Mouse (Mus musculus) midbrain, embryonic 13.5 days (tissue): ENCODE results near the gene 2610008E11Rik. TPM values are rescaled to one million over a fixed set of nuclear protein-coding genes. Genes with fewer than 3 reads are reported as not detected.
"Not testable (repeated sequence)": the region's sequence is repeated elsewhere in the genome, so short reads cannot be mapped to it uniquely, and the experiment has no call there.

Source experiments
- ATAC-seq: fragments of 200-750 bp; cut with Nextera tagmentation; 2 replicates; pipeline ENCODE4 v1.8.0; 2017; ENCODE audit warnings: mild to moderate bottlenecking, moderate TSS enrichment, moderate library complexity
- H3K27ac ChIP-seq: fragments of 300-500 bp; sonication (generic); 2 replicates; pipeline ENCODE4 v1.5.1; 2015; ENCODE audit warnings: inconsistent platforms, mild to moderate bottlenecking, moderate library complexity
- H3K27me3 ChIP-seq: fragments of 300-500 bp; sonication (generic); 2 replicates; pipeline ENCODE4 v1.6.1; 2015; ENCODE audit warnings: mild to moderate bottlenecking, inconsistent platforms
- H3K36me3 ChIP-seq: fragments of 300-500 bp; sonication (generic); 2 replicates; pipeline ENCODE4 v1.6.1; 2015; ENCODE audit warnings: mild to moderate bottlenecking, inconsistent platforms
- H3K4me1 ChIP-seq: fragments of 300-500 bp; sonication (generic); replicated peaks from 2 replicates; pipeline ENCODE4 v1.6.1; 2015; ENCODE audit warnings: inconsistent platforms
- H3K4me2 ChIP-seq: fragments of 300-500 bp; sonication (generic); replicated peaks from 2 replicates; pipeline ENCODE4 v1.6.1; 2015; ENCODE audit warnings: moderate library complexity, mild to moderate bottlenecking, inconsistent platforms
- H3K4me3 ChIP-seq: fragments of 300-500 bp; sonication (generic); replicated peaks from 2 replicates; pipeline ENCODE4 v1.5.1; 2015; ENCODE audit warnings: mild to moderate bottlenecking, inconsistent platforms
- H3K9ac ChIP-seq: fragments of 300-500 bp; sonication (generic); replicated peaks from 2 replicates; pipeline ENCODE4 v1.6.1; 2015; ENCODE audit warnings: mild to moderate bottlenecking, inconsistent platforms
- H3K9me3 ChIP-seq: fragments of 300-500 bp; sonication (generic); 2 replicates; pipeline ENCODE4 v1.6.1; 2016; ENCODE audit warnings: mild to moderate bottlenecking, inconsistent platforms
- WGBS: fragments of 180-500 bp; shearing (Covaris S2); methylation state at CpG from one replicate; pipeline ENCODE4 v1.1.7; 2015; 5-methylcytosine and 5-hydroxymethylcytosine counted together
- polyA plus RNA-seq: library from polyadenylated mRNA; unstranded; fragments of >200 nt; fragmentation: Nextera tagmentation; extraction: Ambion mirVana; gene quantifications from 2 replicates; pipeline ENCODE4 v1.2.1, GENCODE M21; 2015

Gene 2610008E11Rik
- polyA plus RNA-seq, 1 experiment from 2014 or later = 59.1 TPM

DNA sequence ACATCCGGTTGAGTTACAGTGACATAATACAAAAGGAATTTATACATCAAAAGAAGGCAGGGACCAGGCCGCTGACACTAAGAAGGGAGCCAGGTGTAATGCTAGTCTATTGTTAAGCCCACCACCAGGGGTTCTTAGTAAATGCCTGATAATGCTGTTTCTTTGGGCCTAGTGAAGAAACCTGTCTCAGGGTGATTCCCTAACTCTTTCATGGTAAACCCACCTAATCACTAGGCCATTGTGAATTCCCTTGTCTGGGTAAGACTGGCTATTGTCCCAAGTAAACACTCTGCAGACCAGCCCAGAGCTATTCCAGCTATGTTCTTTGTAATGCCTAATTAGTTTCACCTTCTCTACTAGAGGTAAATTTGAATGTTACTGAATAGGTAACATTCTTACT lies 54.9 kb downstream of the 2610008E11Rik start:
- ATAC-seq, H3K4me2 ChIP-seq, H3K27me3 ChIP-seq, H3K36me3 ChIP-seq, H3K4me1 ChIP-seq, H3K9ac ChIP-seq, H3K27ac ChIP-seq, H3K4me3 ChIP-seq: not testable (repeated sequence)
- WGBS = 87% methylated on average over 2 of the region's 2 CpGs
- H3K9me3 ChIP-seq = peaks cover 36% of the 10 kb centered on the region

DNA sequence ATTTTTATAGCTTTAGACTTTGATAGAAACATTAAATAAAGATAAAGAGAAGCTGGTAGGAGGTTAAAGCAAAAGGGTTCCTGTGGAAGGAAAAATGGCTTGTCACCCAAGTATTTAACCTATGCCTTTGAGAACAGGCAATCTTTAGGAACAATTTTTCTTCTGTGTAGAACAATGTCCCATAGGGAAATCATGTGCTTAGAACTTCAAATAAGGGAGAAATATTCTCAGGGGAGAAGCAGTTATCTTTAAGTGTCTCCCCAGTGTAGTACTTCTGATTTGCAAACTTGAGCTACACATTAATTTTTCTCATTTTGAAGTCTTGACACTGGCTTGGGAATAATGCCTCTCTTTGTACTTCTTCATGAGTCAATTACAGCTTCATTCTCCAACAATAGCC lies 69.0 kb downstream of the 2610008E11Rik start, which contains the start of gene Olfr57:
Olfr57 (plus strand) TSS at position 301 of the 400 bp plus-strand sequence.
- no peaks in the 10 kb centered on the region for H3K4me1 ChIP-seq
- H3K4me3 ChIP-seq = no peak within 1 kb of the TSS
- ATAC-seq = no peak
- H3K27ac ChIP-seq = no peak within 1 kb of the TSS
- H3K4me2 ChIP-seq = no peak within 1 kb of the TSS
- peaks cover 5% of the 10 kb centered on the region; the same call in 1 of the 2 replicates for H3K9me3 ChIP-seq
- H3K27me3 ChIP-seq = no peaks in the 10 kb centered on the region
- no peaks in the 10 kb centered on the region for H3K36me3 ChIP-seq
- no peak within 1 kb of the TSS for H3K9ac ChIP-seq

Other genes with a start within 250 kb of the 2610008E11Rik start
- not detected in 2 replicates for gene Olfr1356, start 245.4 kb downstream of the 2610008E11Rik start, polyA plus RNA-seq
- gene Olfr1355, start 222.1 kb downstream of the 2610008E11Rik start, polyA plus RNA-seq = not detected in 2 replicates
- not detected in 2 replicates for gene Olfr1354, start 184.4 kb downstream of the 2610008E11Rik start, polyA plus RNA-seq
- not detected in 2 replicates for gene Olfr8, start 147.0 kb downstream of the 2610008E11Rik start, polyA plus RNA-seq
- gene Olfr1353, start 134.3 kb downstream of the 2610008E11Rik start, polyA plus RNA-seq = not detected in 2 replicates
- not detected in 2 replicates for gene Olfr1352, start 116.5 kb downstream of the 2610008E11Rik start, polyA plus RNA-seq
- gene Olfr1351, start 85.1 kb downstream of the 2610008E11Rik start, polyA plus RNA-seq = not detected in 2 replicates
- gene Olfr57, start 68.9 kb downstream of the 2610008E11Rik start, polyA plus RNA-seq = 0.28 and 0.57 TPM in 2 replicates
- not detected in 2 replicates for gene Vmn2r80, start 51.2 kb upstream of the 2610008E11Rik start, polyA plus RNA-seq
- not detected in 2 replicates for gene Vmn2r81, start 150.1 kb upstream of the 2610008E11Rik start, polyA plus RNA-seq